Mouse (Mus musculus): Measurements from ENCODE around the gene Ssb.

Gene Ssb

DNA sequence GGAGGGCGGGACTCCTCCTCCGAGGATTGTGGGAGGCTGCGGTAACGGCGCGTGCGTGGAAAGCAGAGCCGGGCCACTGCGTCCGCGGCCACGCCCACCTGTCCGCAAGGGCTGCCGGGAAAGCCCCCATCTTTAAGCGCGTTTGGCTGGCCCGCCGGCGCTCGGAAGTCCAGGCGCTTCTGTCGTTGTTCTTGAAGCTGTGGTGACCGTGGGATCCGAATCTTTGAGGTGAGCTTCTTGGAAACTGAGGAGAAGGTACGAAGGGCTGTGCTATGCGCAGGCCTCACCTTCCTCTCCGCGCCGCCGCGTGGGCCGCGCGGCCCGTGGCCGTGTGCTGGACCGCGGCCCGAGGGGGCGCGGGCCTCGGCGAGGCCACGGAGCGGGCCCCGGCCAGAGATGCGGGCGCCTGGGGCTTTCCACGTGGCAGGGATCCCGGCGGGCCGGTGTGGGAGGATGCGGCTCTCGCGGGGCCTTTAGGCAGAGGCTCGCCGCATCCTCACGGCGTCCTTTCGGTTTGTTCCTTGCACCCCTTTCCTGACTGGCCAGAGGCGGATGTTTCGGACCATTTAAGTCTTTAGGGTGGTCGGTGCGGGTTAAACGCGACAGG lies at the start of gene Ssb:
Gene Ssb (plus strand): TSS at position 78 of the 607 bp plus-strand sequence.
- DNase-seq (ENCODE audit: low spot score in 2 of 2) = peak; percentile 92

- no peak for DNase-seq (ENCODE audit: low spot score in 2 of 2)
These were observed 44.8 kb upstream of the Ssb start for GRCm38 (mm10) chr2:69816575-69816974.

DNA sequence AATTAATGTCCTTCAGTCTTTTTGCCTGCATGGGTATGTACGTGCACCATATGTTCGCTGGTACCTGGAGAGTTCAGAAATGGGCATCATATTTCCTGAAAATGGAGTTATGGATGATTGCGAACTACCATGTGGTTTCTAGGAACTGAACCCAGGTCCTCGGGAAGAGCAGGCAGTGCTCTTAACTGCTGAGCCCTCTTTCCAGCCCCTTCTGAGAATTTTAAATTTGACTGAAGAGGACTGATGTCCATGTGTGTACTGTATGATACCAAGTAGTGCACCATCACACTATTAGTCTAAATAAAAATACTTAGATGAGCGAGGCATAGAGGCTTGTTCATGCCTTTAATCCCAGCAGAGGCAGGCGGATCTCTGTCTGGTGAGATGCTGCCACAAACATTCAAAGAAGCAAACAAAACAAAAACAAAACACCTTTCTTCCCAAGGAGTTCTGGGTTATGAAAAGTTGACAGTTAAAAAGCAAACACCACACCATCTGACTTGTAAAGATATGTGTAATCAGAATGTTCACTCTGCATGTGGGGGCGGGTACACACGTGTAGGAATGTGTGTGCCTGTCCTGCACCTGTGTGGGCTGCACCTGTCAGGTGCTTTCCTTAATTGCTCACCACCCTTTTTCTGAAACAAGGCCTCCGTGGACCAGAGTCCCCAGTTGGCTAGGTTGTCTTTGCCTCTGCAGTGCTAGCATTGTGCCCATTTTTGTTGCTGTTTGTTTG lies 42.8 kb upstream of the Ssb start:
- no peak for DNase-seq (ENCODE audit: low spot score in 2 of 2)

- no peak for DNase-seq (ENCODE audit: low spot score in 2 of 2)
These were observed 41.2 kb upstream of the Ssb start for GRCm38 (mm10) chr2:69820201-69820600.

DNA sequence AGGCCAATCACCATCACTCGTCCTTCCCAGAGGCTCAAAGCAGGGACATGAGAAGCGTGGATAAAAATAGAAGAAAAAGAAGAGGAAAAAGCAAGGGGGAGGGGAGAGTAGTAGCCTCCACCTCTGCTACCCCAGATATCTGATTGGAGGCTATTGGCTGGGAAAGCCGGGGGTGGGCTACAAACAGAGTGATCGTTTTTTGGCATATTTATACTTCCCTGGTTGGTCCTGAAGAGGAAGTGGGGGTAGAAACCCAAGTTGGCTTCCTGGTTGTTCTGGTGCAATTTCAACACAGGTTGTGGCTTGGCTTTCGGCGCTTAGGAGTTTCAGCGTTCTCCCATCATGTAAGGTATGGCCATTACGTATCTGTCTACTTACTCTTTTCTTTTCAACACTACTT lies 39.7 kb upstream of the Ssb start, which contains the start of gene Klhl23:
Gene Klhl23 (plus strand): TSS at position 234 of the 400 bp plus-strand sequence.
- peak; percentile 18 to 52 for DNase-seq (ENCODE audit: low spot score in 2 of 2)

GRCm38 (mm10) chr2:69822361-69823128 lies 38.8 kb upstream of the Ssb start:
- DNase-seq (ENCODE audit: low spot score in 2 of 2) = peak; percentile 18 to 25

DNA sequence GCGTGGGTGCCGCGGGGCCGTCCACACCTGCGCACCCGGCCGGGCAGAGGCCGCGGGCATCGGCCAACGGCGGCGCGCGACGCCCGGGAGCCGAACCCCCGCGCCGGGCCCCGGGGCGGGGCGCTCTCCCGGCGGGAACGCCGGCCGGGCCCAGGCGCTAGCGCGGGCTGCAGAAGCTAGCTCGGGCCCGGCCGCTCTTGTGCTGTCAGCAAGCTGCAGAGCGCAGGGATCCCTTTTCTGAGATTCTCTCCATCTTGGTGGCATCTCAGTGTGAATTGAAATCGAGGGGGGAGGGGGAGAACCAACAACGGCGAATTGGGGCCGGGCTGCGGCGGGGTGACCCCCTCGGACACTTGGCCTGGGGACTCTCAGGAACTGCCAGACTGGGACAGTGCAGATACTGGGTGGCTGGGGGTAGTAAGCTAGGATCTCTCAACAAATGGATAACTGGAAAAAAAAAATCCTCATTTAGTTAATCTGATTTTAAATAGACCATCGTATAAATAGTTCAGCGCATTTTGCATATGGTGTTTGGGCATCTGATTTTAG lies 38.2 kb upstream of the Ssb start:
- peak; percentile 5 to 12 for DNase-seq (ENCODE audit: low spot score in 2 of 2)

DNA sequence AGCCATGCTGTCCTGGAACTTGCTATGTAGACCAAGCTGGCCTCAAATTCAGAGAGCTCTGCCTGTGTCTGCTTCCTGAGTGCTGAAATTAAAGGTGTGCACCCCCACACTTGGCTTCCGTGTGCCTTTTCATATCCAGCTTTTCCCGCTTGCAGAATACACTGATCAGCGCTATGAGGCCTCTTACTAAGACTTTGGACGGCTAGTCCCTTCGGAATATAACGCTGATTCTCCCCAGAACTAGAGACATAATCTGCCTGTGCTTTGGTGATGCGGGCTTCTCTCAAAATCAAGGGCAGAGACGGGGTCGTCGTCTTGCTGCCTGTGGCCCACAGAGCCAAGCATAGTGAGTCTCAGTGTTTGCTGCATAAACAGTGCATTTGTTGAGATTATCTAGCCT lies 35.5 kb upstream of the Ssb start:
- no peak for DNase-seq (ENCODE audit: low spot score in 2 of 2)

DNA sequence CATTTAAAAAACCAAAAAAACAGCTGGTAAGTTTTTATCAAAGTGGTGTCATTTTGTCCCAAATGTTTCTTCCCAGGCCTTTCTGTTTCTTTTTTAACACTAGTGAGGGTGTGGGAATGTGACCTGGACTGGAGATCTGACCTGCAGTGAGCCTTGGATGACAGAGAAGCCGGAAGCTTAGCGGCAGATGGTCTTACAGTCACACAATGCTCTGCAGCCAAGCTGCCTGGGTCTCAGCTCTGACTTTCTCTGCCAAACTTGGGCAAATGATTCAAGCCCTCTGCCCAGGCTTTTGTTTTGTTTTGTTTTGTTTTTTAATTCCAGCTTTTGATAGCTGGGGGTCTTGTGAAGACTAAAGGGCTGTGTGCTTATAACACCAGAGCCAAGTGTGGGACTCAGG lies 35.0 kb upstream of the Ssb start:
- peak; percentile 26 to 34 for DNase-seq (ENCODE audit: low spot score in 2 of 2)

- no peak for DNase-seq (ENCODE audit: low spot score in 2 of 2)
These were observed 33.3 kb upstream of the Ssb start for GRCm38 (mm10) chr2:69828031-69828430.

DNA sequence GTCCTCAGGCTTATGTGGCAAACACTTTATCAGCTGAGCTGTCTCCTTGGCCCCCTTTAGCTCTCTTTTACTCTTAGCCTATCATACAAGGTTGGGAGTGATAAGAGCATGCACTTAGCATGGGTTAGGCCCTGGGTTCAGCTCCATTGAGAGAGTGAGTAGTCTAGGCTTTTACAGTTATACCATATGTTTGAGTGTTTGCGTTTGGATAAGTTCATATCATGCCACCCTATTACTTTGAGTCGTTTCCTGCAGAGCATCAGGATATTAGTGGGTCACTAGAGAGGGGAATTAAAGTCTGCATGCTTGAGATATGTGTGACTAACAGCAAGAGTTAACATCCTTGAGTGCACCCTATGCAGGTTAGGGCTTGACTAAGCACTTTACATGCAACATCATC lies 31.7 kb upstream of the Ssb start:
- DNase-seq (ENCODE audit: low spot score in 2 of 2) = no peak

GRCm38 (mm10) chr2:69830116-69830515 lies 31.2 kb upstream of the Ssb start:
- DNase-seq (ENCODE audit: low spot score in 2 of 2) = no peak

DNA sequence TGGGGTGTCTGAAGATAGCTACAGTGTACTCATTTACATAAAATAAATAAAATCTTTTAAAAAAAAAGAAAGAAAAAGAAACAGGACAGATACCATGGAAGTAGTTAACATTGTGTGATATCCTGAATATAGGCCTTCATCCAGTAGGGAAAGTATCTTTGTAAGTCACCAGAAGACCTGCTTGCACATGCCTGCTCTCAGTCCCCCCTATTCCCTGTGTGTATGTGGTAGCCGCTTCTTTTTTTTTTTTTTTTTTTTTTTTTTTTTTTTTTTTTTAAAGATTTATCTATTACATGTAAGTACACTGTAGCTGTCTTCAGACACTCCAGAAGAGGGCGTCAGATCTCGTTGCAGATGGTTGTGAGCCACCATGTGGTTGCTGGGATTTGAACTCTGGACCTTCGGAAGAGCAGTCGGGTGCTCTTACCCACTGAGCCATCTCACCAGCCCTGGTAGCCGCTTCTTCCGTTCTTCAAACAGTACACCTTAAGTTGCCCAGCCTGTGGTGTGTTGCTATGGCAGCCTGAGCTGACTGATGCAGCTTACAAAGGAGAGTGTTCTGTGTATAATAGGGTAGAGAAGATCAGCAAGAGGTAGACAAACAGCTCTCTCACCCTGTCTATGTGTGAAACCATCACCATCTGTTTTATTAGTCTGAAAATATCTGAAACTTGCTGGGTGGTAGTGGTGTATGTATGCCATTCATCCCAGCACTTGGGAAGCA lies 24.0 kb upstream of the Ssb start:
- no peak for DNase-seq (ENCODE audit: low spot score in 2 of 2)

DNA sequence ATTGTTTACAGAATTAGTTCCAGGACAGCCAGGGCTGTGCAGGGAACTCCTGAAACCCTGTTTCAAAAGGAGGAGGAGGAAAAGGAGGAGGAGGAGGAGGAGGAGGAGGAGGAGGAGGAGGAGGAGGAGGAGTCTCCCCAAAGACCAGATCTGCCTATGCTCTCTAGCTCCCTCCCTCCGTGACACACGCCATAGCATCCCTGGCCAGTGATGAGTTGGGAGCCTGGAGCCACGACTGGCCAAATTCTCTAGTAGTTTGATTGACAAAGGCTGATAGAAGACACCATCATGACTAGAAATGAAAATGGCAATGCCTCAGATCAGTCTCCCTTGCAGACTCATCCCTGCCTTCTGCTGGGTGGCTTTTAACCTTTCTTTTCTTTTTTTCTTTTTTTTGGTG lies 23.4 kb upstream of the Ssb start:
- no peak for DNase-seq (ENCODE audit: low spot score in 2 of 2)

GRCm38 (mm10) chr2:69838707-69839106 lies 22.7 kb upstream of the Ssb start:
- DNase-seq (ENCODE audit: low spot score in 2 of 2) = no peak

- DNase-seq (ENCODE audit: low spot score in 2 of 2) = no peak
These were observed 21.1 kb upstream of the Ssb start for GRCm38 (mm10) chr2:69840261-69840660.

- peak in 1 of 2 experiments; percentile 8 for DNase-seq (ENCODE audit: low spot score in 2 of 2)
These were observed 12.1 kb upstream of the Ssb start for GRCm38 (mm10) chr2:69849215-69849614.

- no peak for DNase-seq (ENCODE audit: low spot score in 2 of 2)
These were observed 9.8 kb upstream of the Ssb start for GRCm38 (mm10) chr2:69851427-69852058.

- no peak for DNase-seq (ENCODE audit: low spot score in 2 of 2)
These were observed 5.0 kb upstream of the Ssb start for GRCm38 (mm10) chr2:69856392-69856791.

- no peak for DNase-seq (ENCODE audit: low spot score in 2 of 2)
These were observed 3.5 kb upstream of the Ssb start for GRCm38 (mm10) chr2:69857882-69858281.

- DNase-seq (ENCODE audit: low spot score in 2 of 2) = peak; percentile 14 to 19
These were observed 350 bp upstream of the Ssb start for GRCm38 (mm10) chr2:69860972-69861452.
